Mouse (Mus musculus) neural tube, embryonic 14.5 days (tissue): ENCODE measurements at regions not wholly inside any gene's neighbourhood (a gene's known extent, or its start where the extent isn't known, plus 50 kb on each side); places are given as distances from the start of the nearest gene placed in this dataset.

Experiments
- ATAC-seq: fragments of 200-750 bp; cut with Nextera tagmentation; 2 replicates; pipeline ENCODE4 v1.8.0; 2017; ENCODE audit warnings: low read depth, mild to moderate bottlenecking, moderate TSS enrichment, moderate library complexity
- H3K27ac ChIP-seq: fragments of 300-500 bp; sonication (generic); 2 replicates; pipeline ENCODE4 v1.5.1; 2014; ENCODE audit warnings: low read depth, mild to moderate bottlenecking, control low read depth, low read length, moderate library complexity, mixed read lengths
- H3K27me3 ChIP-seq: fragments of 300-500 bp; sonication (generic); 2 replicates; pipeline ENCODE4 v1.6.1; 2014; ENCODE audit warnings: low read length; ENCODE audit not compliant: control insufficient read depth, insufficient read depth
- H3K36me3 ChIP-seq: fragments of 300-500 bp; sonication (generic); 2 replicates; pipeline ENCODE4 v1.6.1; 2014; ENCODE audit warnings: low read length, mixed read lengths; ENCODE audit not compliant: control insufficient read depth, insufficient read depth
- H3K4me1 ChIP-seq: fragments of 300-500 bp; sonication (generic); 2 replicates; pipeline ENCODE4 v1.6.1; 2014; ENCODE audit warnings: low read length; ENCODE audit not compliant: control insufficient read depth, insufficient read depth
- H3K4me2 ChIP-seq: fragments of 300-500 bp; sonication (generic); 2 replicates; pipeline ENCODE4 v1.6.1; 2014; ENCODE audit warnings: mild to moderate bottlenecking, low read depth, low read length, control low read depth
- H3K4me3 ChIP-seq: fragments of 300-500 bp; sonication (generic); 2 replicates; pipeline ENCODE4 v1.5.1; 2014; ENCODE audit warnings: low read depth, low read length, control low read depth, mixed read lengths
- H3K9ac ChIP-seq: fragments of 300-500 bp; sonication (generic); replicated peaks from 2 replicates; pipeline ENCODE4 v1.6.1; 2014; ENCODE audit warnings: low read depth, mild to moderate bottlenecking, control low read depth, low read length, mixed read lengths
- H3K9me3 ChIP-seq: fragments of 300-500 bp; sonication (generic); 2 replicates; pipeline ENCODE4 v1.6.1; 2016; ENCODE audit warnings: low read length; ENCODE audit not compliant: control insufficient read depth
- WGBS: fragments of 180-500 bp; shearing (Covaris S2); extraction: QIAGEN DNeasy Blood & Tissue Kit; methylation state at CpG from one replicate; pipeline ENCODE4 v1.1.7; 2014; 5-methylcytosine and 5-hydroxymethylcytosine counted together

GRCm38 (mm10) chr11:19254183-19254582, 235.4 kb upstream of the Meis1 start:
- 46% methylated on average over 4 of the region's 4 CpGs for WGBS
- Histone ChIP-seq H3K4me3 (no peak overlapping the region), H3K4me2 (no peak overlapping the region), H3K9me3 (no peaks in the 10 kb centered on the region), H3K27me3 (no peaks in the 10 kb centered on the region), H3K9ac (no peak overlapping the region), H3K4me1 (no peaks in the 10 kb centered on the region), H3K27ac (no peak overlapping the region), H3K36me3 (no peaks in the 10 kb centered on the region)
- no peak for ATAC-seq

DNA sequence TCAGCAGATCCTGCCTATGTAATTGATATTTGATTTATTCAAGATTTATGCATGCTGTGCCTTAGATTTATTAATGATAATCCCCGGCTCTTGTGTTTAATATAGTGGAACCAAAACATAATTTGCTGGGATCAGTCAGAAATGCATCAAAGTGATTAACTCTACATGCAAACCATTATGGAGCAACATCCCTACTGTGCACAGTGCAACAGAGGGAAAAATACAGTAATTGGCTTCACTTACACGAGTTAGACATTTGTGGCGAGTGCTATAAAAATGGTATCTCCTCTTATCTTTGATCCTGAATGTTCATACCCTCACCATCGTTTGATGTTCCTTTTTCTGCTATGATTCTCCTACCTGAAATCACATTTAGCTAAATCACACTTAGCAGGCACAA, 238.8 kb upstream of the Meis1 start:
- no peaks in the 10 kb centered on the region for H3K4me1 ChIP-seq
- no peaks in the 10 kb centered on the region for H3K27me3 ChIP-seq
- no peak overlapping the region for H3K4me2 ChIP-seq
- H3K9ac ChIP-seq: no peak overlapping the region
- H3K9me3 ChIP-seq: no peaks in the 10 kb centered on the region
- ATAC-seq: no peak
- H3K36me3 ChIP-seq: no peaks in the 10 kb centered on the region
- WGBS: 67% methylated on average over 4 of the region's 4 CpGs
- H3K27ac ChIP-seq: no peak overlapping the region
- H3K4me3 ChIP-seq: no peak overlapping the region

GRCm38 (mm10) chr11:19262832-19263231, 244.0 kb upstream of the Meis1 start:
- no peak for ATAC-seq
- WGBS: 74% methylated on average over 4 of the region's 4 CpGs
- H3K4me1 ChIP-seq: no peaks in the 10 kb centered on the region
- no peak overlapping the region for H3K4me3 ChIP-seq
- H3K4me2 ChIP-seq: no peak overlapping the region
- no peaks in the 10 kb centered on the region for H3K9me3 ChIP-seq
- H3K36me3 ChIP-seq: no peaks in the 10 kb centered on the region
- H3K27ac ChIP-seq: no peak overlapping the region
- H3K27me3 ChIP-seq: no peaks in the 10 kb centered on the region
- H3K9ac ChIP-seq: no peak overlapping the region

GRCm38 (mm10) chr11:19264798-19265671, 246.2 kb upstream of the Meis1 start:
- peak; percentile 83; the same call in 1 of the 2 replicates for ATAC-seq
- H3K4me2 ChIP-seq: no peak overlapping the region
- no peak overlapping the region for H3K4me3 ChIP-seq
- WGBS: 50% methylated on average over 18 of the region's 18 CpGs
- H3K27ac ChIP-seq: no peak overlapping the region
- no peak overlapping the region for H3K9ac ChIP-seq
- H3K9me3 ChIP-seq: no peaks in the 10 kb centered on the region
- no peaks in the 10 kb centered on the region for H3K27me3 ChIP-seq
- H3K4me1 ChIP-seq: no peaks in the 10 kb centered on the region
- no peaks in the 10 kb centered on the region for H3K36me3 ChIP-seq

DNA sequence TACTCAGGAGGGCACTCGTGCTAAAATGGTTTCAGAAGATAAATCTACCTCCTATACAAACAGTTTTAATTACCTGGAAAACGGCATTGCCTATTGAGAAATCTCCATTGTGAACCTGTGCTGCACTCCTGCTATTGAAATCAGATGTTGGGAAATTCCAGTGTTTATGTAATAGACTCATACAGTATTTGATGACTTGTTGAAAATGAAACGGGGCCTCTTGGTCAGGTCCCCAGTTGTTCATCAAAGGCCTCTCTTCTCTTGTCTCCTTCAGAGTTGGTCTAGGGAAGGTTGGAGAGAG, 246.8 kb upstream of the Meis1 start:
- H3K27ac ChIP-seq: no peak overlapping the region
- no peak overlapping the region for H3K9ac ChIP-seq
- no peaks in the 10 kb centered on the region for H3K36me3 ChIP-seq
- H3K4me2 ChIP-seq: no peak overlapping the region
- WGBS: 39% methylated on average over 3 of the region's 3 CpGs
- no peaks in the 10 kb centered on the region for H3K4me1 ChIP-seq
- no peaks in the 10 kb centered on the region for H3K9me3 ChIP-seq
- H3K4me3 ChIP-seq: no peak overlapping the region
- no peaks in the 10 kb centered on the region for H3K27me3 ChIP-seq
- ATAC-seq: 0 out of 2 replicates have a peak, but pooled peaks have one; percentile 13

DNA sequence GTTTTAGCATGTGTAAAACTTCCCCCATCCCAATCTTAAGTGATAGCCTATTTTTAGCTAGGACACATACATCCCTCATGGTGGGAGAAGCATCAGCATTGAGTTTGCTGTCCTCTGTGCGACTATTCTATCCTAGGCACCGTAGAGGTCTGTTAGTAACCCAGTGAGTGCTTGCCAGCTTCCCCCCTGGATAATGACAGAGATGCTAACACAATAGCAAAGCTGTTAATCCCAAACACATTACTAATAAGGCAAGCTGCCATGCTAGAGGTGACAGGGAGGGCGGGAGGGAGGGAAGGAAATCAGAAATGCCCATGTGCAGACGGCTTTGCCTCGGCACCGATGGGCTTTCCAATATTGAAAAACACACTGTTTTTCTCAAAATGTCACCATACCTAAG, 272.2 kb upstream of the Meis1 start:
- no peak overlapping the region for H3K27ac ChIP-seq
- H3K9ac ChIP-seq: no peak overlapping the region
- no peak for ATAC-seq
- H3K4me2 ChIP-seq: no peak overlapping the region
- no peak overlapping the region for H3K4me3 ChIP-seq
- no peaks in the 10 kb centered on the region for H3K36me3 ChIP-seq
- no peaks in the 10 kb centered on the region for H3K4me1 ChIP-seq
- H3K27me3 ChIP-seq: no peaks in the 10 kb centered on the region
- 84% methylated on average over 6 of the region's 6 CpGs for WGBS
- no peaks in the 10 kb centered on the region for H3K9me3 ChIP-seq

- no peak overlapping the region for H3K27ac ChIP-seq
- no peaks in the 10 kb centered on the region for H3K4me1 ChIP-seq
- 100% methylated on average over 1 of the region's 1 CpGs for WGBS
Observed at GRCm38 (mm10) chr11:19299411-19299810, 280.6 kb upstream of the Meis1 start.

DNA sequence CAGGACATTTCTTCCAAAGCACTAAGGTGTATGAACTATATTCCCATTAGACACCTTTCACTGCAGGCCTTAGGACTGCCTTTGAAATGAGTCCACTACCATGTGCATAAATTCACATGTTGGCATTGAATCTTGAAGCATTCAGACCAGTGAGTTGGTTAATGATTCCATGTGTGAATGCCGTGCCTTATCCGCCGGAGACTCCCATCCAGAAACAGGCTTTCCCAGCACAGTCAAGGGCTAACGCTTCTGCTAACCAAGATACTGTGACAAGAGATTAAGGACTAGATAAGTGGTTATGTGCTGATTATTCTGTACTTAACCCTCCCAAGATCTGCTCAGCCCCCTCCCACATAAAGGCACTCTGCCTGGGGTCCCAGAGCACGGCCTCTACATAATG, 287.9 kb upstream of the Meis1 start:
- H3K27me3 ChIP-seq: no peaks in the 10 kb centered on the region
- no peaks in the 10 kb centered on the region for H3K4me1 ChIP-seq
- no peak overlapping the region for H3K9ac ChIP-seq
- no peak overlapping the region for H3K27ac ChIP-seq
- 89% methylated on average over 5 of the region's 5 CpGs for WGBS
- ATAC-seq: no peak
- H3K36me3 ChIP-seq: no peaks in the 10 kb centered on the region
- H3K4me3 ChIP-seq: no peak overlapping the region
- no peaks in the 10 kb centered on the region for H3K9me3 ChIP-seq
- H3K4me2 ChIP-seq: no peak overlapping the region

More at GRCm38 (mm10) chr11:19299411-19299810, 280.6 kb upstream of the Meis1 start:
- H3K9me3 ChIP-seq: no peaks in the 10 kb centered on the region
- H3K4me2 ChIP-seq: no peak overlapping the region
- no peak overlapping the region for H3K9ac ChIP-seq
- ATAC-seq: no peak
- H3K36me3 ChIP-seq: no peaks in the 10 kb centered on the region
- no peak overlapping the region for H3K4me3 ChIP-seq
- H3K27me3 ChIP-seq: no peaks in the 10 kb centered on the region

DNA sequence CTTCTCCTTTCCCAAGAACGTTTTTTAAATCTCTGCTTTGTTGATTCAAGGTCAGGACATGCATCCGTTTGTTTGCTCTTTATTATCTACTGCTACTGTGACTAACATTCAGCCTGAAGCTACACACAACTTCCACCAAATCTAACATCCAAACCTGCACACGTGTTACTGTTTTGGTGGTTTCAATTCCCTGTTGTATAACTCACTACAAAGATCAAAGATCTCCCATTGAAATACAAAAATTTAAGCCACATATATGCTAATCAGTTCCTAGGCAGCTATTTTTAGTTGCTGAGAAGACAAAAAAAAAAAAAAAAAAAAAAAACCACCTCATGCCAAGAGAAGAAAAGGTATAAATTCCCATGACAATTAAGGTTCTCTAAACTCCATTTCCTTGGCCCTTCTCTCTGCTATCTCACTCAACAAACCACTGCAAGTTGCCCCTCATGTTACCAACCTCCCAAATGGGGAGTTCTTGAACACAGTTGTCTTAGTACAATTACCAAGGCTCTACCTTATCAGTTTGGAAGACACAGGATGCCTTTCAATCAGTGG, 312.0 kb upstream of the Meis1 start:
- no peaks in the 10 kb centered on the region for H3K4me1 ChIP-seq
- no peak overlapping the region for H3K4me2 ChIP-seq
- no peak overlapping the region for H3K4me3 ChIP-seq
- no peaks in the 10 kb centered on the region for H3K9me3 ChIP-seq
- no peak for ATAC-seq
- H3K9ac ChIP-seq: no peak overlapping the region
- no peaks in the 10 kb centered on the region for H3K36me3 ChIP-seq
- no peak overlapping the region for H3K27ac ChIP-seq
- no peaks in the 10 kb centered on the region for H3K27me3 ChIP-seq
- whole genome bisulfite sequencing: 60% methylated on average over 2 of the region's 3 CpGs
